Mouse (Mus musculus): ENCODE results near the gene Pars2.

- TF ChIP-seq CTCF (IDR thresholded peaks at IDR 0.05; ENCODE audit: low read depth) (peak; percentile 65), EP300 (IDR thresholded peaks at IDR 0.05; ENCODE audit: low read depth) (no peak)
Observed at GRCm38 (mm10) chr4:106699989-106700388, 49.1 kb downstream of the Pars2 start.
